Mouse (Mus musculus) olfactory bulb, adult 2 months (tissue): Measurements from ENCODE around the gene Theg. TPM values are rescaled to one million over a fixed set of nuclear protein-coding genes. Genes with fewer than 3 reads are reported as not detected.

Source experiments
- H3K27ac ChIP-seq: fragments of 200-500 bp; 2 replicates; pipeline ENCODE4 v1.5.1; 2012; ENCODE audit warnings: low read depth, low read length; ENCODE audit not compliant: insufficient read depth
- H3K4me1 ChIP-seq: fragments of 200-500 bp; 2 replicates; pipeline ENCODE4 v1.6.1; 2012; ENCODE audit warnings: low read length; ENCODE audit not compliant: control insufficient read depth, insufficient read depth
- H3K4me3 ChIP-seq: fragments of 200-500 bp; 2 replicates; pipeline ENCODE4 v1.5.1; 2012; ENCODE audit warnings: mild to moderate bottlenecking, low read depth, low read length, moderate library complexity; ENCODE audit not compliant: insufficient read depth
- CTCF ChIP-seq: fragments of 200-500 bp; IDR thresholded peaks from 2 replicates; pipeline ENCODE4 v1.5.1; 2012; ENCODE audit warnings: low read depth, mild to moderate bottlenecking, low read length, moderate library complexity; ENCODE audit not compliant: insufficient read depth
- POLR2A ChIP-seq: fragments of 200-500 bp; IDR thresholded peaks from 2 replicates; pipeline ENCODE4 v1.6.1; 2012; ENCODE audit warnings: mild to moderate bottlenecking, low read depth, low read length, moderate library complexity; ENCODE audit not compliant: insufficient read depth
- WGBS: fragments of 180-500 bp; shearing (Covaris S2); methylation state at CpG from one replicate; pipeline ENCODE4 v1.1.7; 2018; 5-methylcytosine and 5-hydroxymethylcytosine counted together
- polyA plus RNA-seq: library from polyadenylated mRNA; stranded (reverse); fragments of >200 nt; gene quantifications from 2 replicates; pipeline ENCODE4 v1.2.4, GENCODE M21; 2012; ENCODE audit warnings: low replicate concordance; ENCODE audit not compliant: missing spikeins, insufficient read depth, insufficient read length

The Theg gene
- polyA plus RNA-seq, 1 experiment: not detected

DNA sequence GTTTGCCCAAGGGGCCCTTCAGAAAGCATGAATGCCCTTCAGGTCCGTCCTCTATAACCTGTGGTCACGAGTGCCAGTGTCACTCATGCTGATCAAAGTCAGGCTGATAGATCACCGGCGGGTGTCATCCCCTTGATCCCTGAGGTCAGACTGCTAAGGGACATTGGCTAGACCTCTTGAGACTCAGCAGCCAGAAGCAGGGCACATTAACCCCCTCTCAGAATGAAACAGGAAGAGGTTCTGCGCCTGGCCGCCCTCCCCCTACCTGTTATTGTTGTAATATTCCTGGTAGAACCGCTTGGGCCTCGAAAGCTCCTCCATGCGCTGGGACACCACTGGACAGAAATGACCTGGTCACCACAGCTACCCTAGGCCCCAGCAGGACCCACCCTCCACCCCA, 2.7 kb downstream of the Theg start:
- no peak overlapping the region for H3K27ac ChIP-seq
- TF ChIP-seq CTCF: no peak
- no peaks in the 10 kb centered on the region for H3K4me1 ChIP-seq
- H3K4me3 ChIP-seq: no peak overlapping the region
- WGBS: 86% methylated on average over 9 of the region's 9 CpGs

DNA sequence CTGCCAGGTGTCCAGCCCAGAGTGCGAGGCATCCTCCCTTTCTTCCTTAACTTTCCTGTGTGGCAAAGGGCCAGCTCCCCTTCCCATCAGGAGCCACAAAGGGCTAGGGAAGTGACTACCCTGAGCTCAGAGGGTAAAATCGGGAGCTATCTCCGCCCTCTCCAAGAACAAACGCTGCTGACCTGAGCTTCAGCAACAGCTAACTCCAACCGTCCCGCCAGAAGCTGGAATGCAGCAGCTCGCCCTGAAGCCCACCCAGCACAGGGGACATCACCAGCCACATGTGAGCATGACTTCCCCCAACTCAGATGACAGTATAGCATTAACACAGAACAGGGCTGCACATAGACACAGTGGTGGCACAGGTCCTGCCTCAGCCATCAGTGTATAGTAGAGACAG, 3.1 kb downstream of the Theg start:
- TF ChIP-seq POLR2A (no peak), CTCF (no peak)
- no peaks in the 10 kb centered on the region for H3K4me1 ChIP-seq
- no peak overlapping the region for H3K27ac ChIP-seq
- 71% methylated on average over 7 of the region's 7 CpGs for WGBS
- H3K4me3 ChIP-seq: no peak overlapping the region

DNA sequence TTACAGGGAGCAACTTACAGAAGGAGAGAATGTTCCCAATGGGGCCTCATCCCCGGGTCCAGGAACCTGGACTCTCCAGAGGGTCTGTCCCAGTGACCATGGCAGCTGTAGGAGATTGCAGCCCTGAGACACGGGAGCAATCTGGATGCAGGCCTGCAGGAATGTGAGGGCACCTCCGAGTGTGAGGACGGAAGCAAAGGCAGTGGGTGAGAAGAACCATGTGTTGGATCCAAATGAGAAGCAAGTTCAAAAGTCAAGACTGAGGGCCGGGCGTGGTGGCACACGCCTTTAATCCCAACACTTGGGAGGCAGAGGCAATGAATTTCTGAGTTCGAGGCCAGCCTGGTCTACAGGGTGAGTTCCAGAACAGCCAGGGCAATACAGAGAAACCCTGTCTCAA, 5.6 kb downstream of the Theg start:
- 89% methylated on average over 8 of the region's 8 CpGs for WGBS
- no peak for TF ChIP-seq POLR2A
- TF ChIP-seq CTCF: no peak
- H3K4me3 ChIP-seq: no peak overlapping the region
- H3K27ac ChIP-seq: no peak overlapping the region
- H3K4me1 ChIP-seq: no peaks in the 10 kb centered on the region

DNA sequence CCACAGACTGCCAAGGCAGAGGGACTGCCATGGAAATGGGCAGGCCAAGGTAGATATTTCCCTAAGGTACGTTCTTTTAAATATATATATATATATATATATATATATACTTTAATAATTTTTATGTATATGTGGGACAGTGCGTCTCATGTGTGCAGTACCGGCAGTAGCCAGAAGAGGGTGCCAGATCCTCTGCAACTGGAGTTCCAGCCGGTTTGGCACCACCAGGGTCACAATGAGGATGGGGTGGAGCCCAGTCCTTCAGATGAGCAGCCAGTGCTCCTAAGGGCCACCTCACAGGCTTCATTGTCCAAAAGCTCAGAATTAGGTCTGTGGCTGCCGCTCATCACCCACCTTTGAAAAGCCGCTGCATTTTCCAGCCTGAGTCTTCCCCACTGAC, 6.3 kb downstream of the Theg start:
- Histone ChIP-seq H3K4me3 (no peak overlapping the region), H3K4me1 (no peaks in the 10 kb centered on the region), H3K27ac (no peak overlapping the region)
- 41% methylated on average over 6 of the region's 6 CpGs for WGBS
- no peak for TF ChIP-seq POLR2A
- no peak for TF ChIP-seq CTCF

DNA sequence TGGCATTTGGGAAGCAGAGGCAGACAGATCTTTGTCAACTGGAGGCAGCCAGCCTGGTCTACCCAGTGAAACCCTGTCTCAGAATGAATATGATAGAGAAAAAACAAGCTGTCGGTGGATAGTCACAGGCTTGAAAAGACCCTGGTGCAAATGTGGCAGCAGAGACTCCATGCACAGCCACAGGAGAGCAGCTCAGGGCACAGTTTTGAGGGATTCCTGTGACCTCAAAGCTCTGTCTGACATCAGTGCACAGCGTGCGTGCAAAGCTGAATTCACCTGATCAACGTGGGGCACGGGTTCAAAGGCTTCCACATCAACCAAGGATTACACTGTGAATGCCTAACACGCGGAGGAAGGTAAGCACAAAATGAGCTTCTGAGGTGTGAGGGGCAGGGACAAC, 6.8 kb downstream of the Theg start:
- Histone ChIP-seq H3K4me1 (no peaks in the 10 kb centered on the region), H3K4me3 (no peak overlapping the region), H3K27ac (no peak overlapping the region)
- TF ChIP-seq POLR2A: no peak
- no peak for TF ChIP-seq CTCF
- WGBS: 75% methylated on average over 7 of the region's 7 CpGs

DNA sequence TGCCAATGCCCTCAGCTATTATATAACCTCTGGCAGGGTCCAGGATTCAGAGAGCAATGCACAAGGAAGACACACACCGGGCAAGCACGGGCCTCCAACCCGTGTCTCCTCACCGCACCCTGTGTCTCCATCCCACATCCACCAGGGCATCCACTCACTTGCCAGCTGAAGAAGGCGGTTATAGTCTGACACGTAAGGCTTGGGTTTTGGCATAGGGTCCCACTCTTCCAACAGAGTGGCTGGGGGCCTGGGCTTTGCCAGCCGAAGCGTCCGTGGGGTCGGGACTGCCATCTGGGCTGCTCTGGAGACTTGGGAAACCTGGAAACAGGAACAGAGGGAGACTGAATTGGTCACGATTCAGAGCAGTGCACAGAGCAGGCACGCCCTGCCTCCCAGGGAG, 7.3 kb downstream of the Theg start:
- Histone ChIP-seq H3K27ac (no peak overlapping the region), H3K4me1 (no peaks in the 10 kb centered on the region), H3K4me3 (no peak overlapping the region)
- 81% methylated on average over 12 of the region's 12 CpGs for WGBS
- TF ChIP-seq POLR2A (no peak), CTCF (no peak)

DNA sequence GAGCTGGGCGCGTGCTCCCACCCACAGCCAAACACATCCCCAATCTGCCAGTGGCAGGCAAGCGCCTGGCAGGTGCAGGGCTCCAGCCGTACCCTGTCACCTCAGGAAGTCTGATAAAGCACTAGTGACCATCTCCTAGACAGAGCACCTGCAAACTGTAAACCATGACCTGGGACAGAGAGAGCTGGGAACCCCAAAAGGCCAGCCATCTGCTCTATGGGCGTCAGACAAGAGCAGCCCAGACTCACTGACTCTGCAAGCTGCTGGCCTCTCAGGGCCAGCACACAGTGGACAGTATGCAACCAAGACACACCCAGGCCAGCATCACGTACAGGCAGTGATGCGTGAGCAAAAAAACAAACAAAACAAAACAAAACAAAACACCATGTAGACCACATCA, 8.2 kb downstream of the Theg start:
- no peak for TF ChIP-seq CTCF
- no peak for TF ChIP-seq POLR2A
- Histone ChIP-seq H3K27ac (no peak overlapping the region), H3K4me3 (no peak overlapping the region), H3K4me1 (no peaks in the 10 kb centered on the region)
- 68% methylated on average over 7 of the region's 7 CpGs for WGBS

DNA sequence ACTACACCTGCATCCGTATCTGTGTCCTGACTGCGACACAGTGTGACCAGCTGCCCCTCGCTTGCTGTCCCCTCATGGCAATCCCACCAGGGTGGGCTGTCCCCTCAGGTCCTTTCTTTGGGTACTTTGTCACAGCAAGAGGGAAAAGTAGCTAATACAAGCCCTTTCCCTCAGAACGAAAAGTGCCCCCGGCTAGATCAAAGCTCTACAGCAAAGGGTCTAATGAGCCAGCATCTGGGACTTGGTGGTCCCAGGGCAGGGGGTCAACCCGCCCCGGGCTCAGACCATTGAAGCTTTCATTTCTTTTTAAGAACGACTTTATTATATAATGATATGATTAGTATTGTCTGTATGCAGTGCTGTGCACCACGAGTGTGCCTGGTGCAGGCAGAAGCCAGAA, 8.9 kb downstream of the Theg start:
- no peak for TF ChIP-seq CTCF
- TF ChIP-seq POLR2A: no peak
- Histone ChIP-seq H3K27ac (no peak overlapping the region), H3K4me3 (no peak overlapping the region), H3K4me1 (no peaks in the 10 kb centered on the region)
- 35% methylated on average over 9 of the region's 9 CpGs for WGBS

DNA sequence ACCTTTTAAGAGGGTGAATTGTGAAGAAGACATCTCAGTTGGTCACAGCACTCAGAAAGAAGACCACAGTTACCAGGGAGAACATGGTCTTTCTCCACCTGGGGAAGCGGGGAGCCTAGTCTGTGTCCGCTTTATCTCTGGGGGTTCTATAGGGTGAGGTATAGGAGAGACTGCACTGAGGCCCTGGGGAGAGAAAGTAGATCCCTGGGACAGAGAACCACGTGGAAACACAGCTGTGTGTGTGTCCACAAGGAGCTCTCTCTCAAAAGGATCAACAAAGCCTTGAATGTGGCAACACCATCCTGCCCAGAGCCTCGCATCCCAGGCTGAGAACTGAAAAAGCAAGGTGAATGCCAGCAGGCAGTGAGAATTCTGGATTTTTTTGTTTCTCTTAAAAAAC, 9.8 kb downstream of the Theg start:
- no peak overlapping the region for H3K27ac ChIP-seq
- no peaks in the 10 kb centered on the region for H3K4me1 ChIP-seq
- TF ChIP-seq POLR2A (no peak), CTCF (no peak)
- 66% methylated on average over 4 of the region's 4 CpGs for WGBS
- no peak overlapping the region for H3K4me3 ChIP-seq

DNA sequence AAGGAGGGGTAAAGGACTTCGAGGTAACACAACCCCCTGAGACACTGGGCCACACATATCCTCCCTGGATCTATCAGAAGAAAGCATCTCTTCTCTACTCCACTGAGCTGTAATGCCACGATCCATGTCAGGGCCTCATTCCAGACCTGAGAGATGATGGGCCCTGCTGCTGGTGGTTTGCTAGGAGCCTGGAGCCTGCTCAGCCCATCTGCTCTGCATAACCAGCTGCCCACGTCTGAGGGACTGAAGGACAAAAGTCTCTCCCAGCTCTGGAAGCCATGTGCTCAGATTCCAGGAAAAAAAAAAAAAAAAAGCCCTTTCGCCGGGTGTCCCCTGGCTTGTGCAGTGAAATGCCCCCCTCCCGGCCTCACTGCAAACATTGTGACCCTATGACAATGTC, 11.4 kb downstream of the Theg start:
- Histone ChIP-seq H3K27ac (no peak overlapping the region), H3K4me3 (no peak overlapping the region), H3K4me1 (no peaks in the 10 kb centered on the region)
- TF ChIP-seq POLR2A (no peak), CTCF (no peak)
- 77% methylated on average over 6 of the region's 6 CpGs for WGBS
